Mouse (Mus musculus) inflammation-experienced regulatory T-cells, adult 16 weeks (primary cell): ENCODE measurements around the gene Pla2g1b. TPM values are rescaled to one million over a fixed set of nuclear protein-coding genes. Genes with fewer than 3 reads are reported as not detected.

Source experiments
- polyA plus RNA-seq: library from polyadenylated mRNA; unstranded; fragments of 100-300 nt; shearing (Covaris generic); gene quantifications from one replicate; pipeline ENCODE4 v1.2.1, GENCODE M21; 2017

The Pla2g1b gene
- not detected for polyA plus RNA-seq

GRCm38 (mm10) chr5:115465642-115466420 lies at the start of gene Pla2g1b:
Gene Pla2g1b (plus strand): TSS chr5:115466262.

DNA sequence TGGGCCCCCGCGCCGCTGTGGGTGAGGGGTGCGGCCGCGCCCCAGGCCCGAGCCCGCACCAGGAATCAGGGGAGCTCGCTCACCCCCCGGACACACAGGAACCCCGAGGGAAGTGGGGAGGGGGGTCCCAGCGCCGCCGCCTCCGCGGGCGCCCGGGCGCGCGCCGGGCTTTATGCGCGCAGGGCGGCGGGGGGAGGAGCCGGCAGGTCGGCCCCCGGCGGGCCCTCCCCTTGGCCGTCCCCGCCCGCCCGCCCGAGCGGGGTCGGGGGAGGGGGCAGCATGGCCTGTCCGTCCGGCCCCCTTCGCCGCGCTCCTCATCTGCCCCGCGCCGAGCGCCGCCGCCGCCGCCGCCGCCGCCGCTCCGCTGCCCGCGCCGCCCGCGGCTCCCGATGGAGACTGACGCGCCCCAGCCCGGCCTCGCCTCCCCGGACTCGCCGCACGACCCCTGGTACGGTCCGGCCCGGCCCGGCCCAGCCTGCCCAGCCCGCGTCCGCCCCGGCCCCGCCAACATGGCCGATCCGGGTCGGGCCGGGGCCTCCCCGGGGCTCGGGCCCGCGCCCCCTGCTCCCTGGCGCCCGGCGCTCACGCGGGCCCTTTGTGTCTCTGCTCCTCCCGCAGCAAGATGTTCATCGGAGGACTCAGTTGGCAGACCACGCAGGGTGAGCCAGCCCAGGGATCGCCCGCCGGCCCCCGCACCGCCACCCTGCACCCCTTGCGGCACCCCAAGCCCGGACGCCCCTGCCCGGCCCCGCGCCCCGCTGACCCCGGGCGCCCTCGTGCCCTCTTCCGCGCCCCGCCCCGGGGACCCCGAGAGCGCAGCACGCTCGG lies 36.5 kb upstream of the Pla2g1b start, which contains the start of gene Msi1:
Msi1 (plus strand) TSS at position 241 of the 828 bp plus-strand sequence.

DNA sequence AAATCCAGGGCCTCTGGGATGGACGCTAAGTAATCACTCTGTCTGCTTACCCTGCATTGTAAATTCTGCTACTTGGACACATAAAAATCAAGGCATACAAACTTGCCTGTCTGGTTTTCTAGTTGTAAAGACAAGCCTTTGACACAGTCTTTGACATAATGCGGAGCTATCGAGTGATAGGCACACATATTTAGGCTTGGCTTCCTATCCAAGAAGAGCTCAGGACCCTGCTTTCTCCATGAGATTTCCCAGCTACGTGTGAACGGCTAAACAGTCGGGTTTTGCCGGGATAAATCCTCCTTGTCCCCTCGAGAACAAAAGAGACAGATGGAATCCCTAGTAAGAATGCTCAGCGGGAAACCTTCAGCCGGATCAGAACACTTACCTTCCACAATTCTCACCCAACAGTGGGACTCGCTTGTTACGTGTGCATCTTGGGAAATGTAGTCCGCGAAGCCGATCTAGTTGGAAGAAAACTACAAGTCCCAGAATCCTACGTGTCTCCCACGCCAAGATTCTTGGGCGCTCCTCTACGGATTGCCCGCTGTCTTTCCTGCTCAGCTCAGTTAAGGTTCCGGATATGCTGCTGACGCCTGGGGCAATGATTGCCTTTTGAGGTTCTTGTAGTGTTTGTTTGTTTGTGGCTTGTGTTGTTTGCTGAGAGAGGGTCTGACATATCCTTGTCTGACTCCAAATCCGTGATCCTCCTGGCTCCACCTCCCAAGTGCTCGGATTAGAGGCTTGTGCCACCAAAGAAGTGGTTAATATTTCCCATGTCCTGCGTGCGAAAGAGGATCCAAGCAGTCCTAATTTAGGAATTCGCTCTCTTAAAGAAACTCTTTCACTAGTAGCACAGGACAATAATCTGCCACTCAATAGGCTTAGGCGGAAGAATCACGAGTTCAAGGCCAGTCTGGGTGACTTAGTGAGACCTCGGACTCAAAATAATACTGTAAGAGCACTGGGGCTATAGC lies 18.2 kb downstream of the Pla2g1b start, which contains the start of gene Sirt4:
Sirt4 (minus strand) TSS at position 779 of the 974 bp plus-strand sequence.

GRCm38 (mm10) chr5:115506454-115507201 lies 40.6 kb downstream of the Pla2g1b start, which contains the start of gene Pxn:
Gene Pxn (plus strand): TSS chr5:115506676.

Other genes with a start within 250 kb of the Pla2g1b start
- gene Pop5, start 230.4 kb upstream of the Pla2g1b start, polyA plus RNA-seq, result 121 TPM
- 30.9 TPM for gene Rnf10, start 193.4 kb upstream of the Pla2g1b start, polyA plus RNA-seq
- gene Coq5, start 186.6 kb upstream of the Pla2g1b start, polyA plus RNA-seq, result 52.8 TPM
- 588 TPM for gene Dynll1, start 165.3 kb upstream of the Pla2g1b start, polyA plus RNA-seq
- 13.5 TPM for gene Srsf9, start 139.1 kb upstream of the Pla2g1b start, polyA plus RNA-seq
- 22.3 TPM for gene Gatc, start 125.1 kb upstream of the Pla2g1b start, polyA plus RNA-seq
- 57.2 TPM for gene Triap1, start 125.0 kb upstream of the Pla2g1b start, polyA plus RNA-seq
- 499 TPM for gene Cox6a1, start 117.3 kb upstream of the Pla2g1b start, polyA plus RNA-seq
- gene Msi1, start 36.7 kb upstream of the Pla2g1b start, polyA plus RNA-seq, result not detected
- gene Sirt4, start 18.5 kb downstream of the Pla2g1b start, polyA plus RNA-seq, result 21.1 TPM
- gene Pxn, start 40.4 kb downstream of the Pla2g1b start, polyA plus RNA-seq, result 68.4 TPM
- gene Rplp0, start 93.2 kb downstream of the Pla2g1b start, polyA plus RNA-seq, result 1,732 TPM
- gene Gcn1l1, start 99.0 kb downstream of the Pla2g1b start, polyA plus RNA-seq, result 59.0 TPM
- gene Rab35, start 165.6 kb downstream of the Pla2g1b start, polyA plus RNA-seq, result 3.4 TPM